Mouse (Mus musculus) kidney, adult 2 months (tissue): ENCODE results near the gene Fam129c. TPM values are rescaled to one million over a fixed set of nuclear protein-coding genes. Genes with fewer than 3 reads are reported as not detected.

ENCODE experiments used
- DNase-seq: peaks from one replicate; pipeline ENCODE4 v3.0.0; 2021
- H3K27ac ChIP-seq: fragments of 200-500 bp; 2 replicates; pipeline ENCODE4 v1.5.1; 2012; ENCODE audit warnings: low read depth, low read length, control low read depth, inconsistent platforms; ENCODE audit not compliant: insufficient read depth
- H3K27me3 ChIP-seq: fragments of 200-500 bp; replicated peaks from 2 replicates; pipeline ENCODE4 v1.6.1; 2012; ENCODE audit warnings: mild to moderate bottlenecking, moderate library complexity, low read length, inconsistent platforms; ENCODE audit not compliant: control insufficient read depth, insufficient read depth
- H3K36me3 ChIP-seq: fragments of 200-500 bp; 2 replicates; pipeline ENCODE4 v1.6.1; 2012; ENCODE audit warnings: mild to moderate bottlenecking, moderate library complexity, low read length, inconsistent platforms; ENCODE audit not compliant: control insufficient read depth, insufficient read depth
- H3K4me1 ChIP-seq: fragments of 200-500 bp; 2 replicates; pipeline ENCODE4 v1.6.1; 2011; ENCODE audit warnings: low read length; ENCODE audit not compliant: control insufficient read depth, insufficient read depth
- H3K4me3 ChIP-seq: fragments of 200-500 bp; 2 replicates; pipeline ENCODE4 v1.5.1; 2011; ENCODE audit warnings: mild to moderate bottlenecking, low read depth, low read length, control low read depth; ENCODE audit not compliant: insufficient read depth
- CTCF ChIP-seq: fragments of 200-500 bp; conservative IDR thresholded peaks from 2 replicates; pipeline ENCODE4 v1.5.1; 2011; ENCODE audit warnings: low read depth, mild to moderate bottlenecking, control low read depth, low read length, moderate library complexity, mixed read lengths; ENCODE audit not compliant: insufficient read depth, insufficient read length
- POLR2A ChIP-seq: fragments of 200-500 bp; IDR thresholded peaks from one replicate; pipeline ENCODE4 v1.6.1; 2011; ENCODE audit warnings: low read depth, low read length, control low read depth
- WGBS: fragments of 180-500 bp; shearing (Covaris S2); methylation state at CpG from one replicate; pipeline ENCODE4 v1.1.7; 2018; 5-methylcytosine and 5-hydroxymethylcytosine counted together
- polyA plus RNA-seq: library from polyadenylated mRNA; depleted of rRNA; stranded (reverse); fragments of >200 nt; gene quantifications from 2 replicates; pipeline ENCODE4 v1.2.3, GENCODE M21; 2012; rRNA removed

Fam129c gene
- 1.2 and 2.4 TPM in 2 replicates for polyA plus RNA-seq

DNA sequence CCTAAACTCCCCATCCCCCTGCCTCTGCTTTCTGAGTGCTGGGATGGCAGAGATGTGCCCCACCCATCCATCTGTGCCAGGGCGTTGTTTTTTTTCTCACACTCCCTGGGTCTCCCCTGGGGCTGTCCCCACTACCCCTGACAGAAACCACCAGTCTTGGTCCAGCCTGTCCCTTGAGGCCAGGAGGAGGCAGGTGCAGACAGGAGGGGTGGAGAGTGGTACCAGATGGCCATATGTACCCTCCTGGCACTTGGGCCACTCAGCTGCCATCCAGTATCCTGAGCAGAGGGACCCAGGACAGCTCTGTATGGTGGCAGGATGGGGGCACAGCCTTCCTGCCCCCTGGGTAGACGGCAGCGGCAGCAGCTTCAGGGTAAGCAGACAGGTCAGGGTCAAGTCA is at the start of gene Fam129c:
TSS of gene Fam129c (plus strand) at position 198 of the 400 bp plus-strand sequence.
- TF ChIP-seq CTCF (no peak), POLR2A (no peak)
- Histone ChIP-seq H3K4me3 (no peak within 1 kb of the TSS), H3K36me3 (no peaks in the 10 kb centered on the region), H3K27me3 (no peaks in the 10 kb centered on the region), H3K27ac (no peak within 1 kb of the TSS), H3K4me1 (0 out of 2 replicates have a peak, but pooled peaks cover 8% of the 10 kb centered on the region)
- WGBS, result 88% methylated on average over 3 of the region's 3 CpGs
- DNase-seq, result no peak

- DNase-seq, result no peak
- Histone ChIP-seq H3K4me1 (no peaks in the 10 kb centered on the region), H3K27ac (no peak overlapping the region)
These were observed 46.7 kb upstream of the Fam129c start for GRCm38 (mm10) chr8:71550754-71551153.

GRCm38 (mm10) chr8:71552770-71553169 is 44.7 kb upstream of the Fam129c start:
- Histone ChIP-seq H3K4me1 (no peaks in the 10 kb centered on the region), H3K4me3 (no peak overlapping the region), H3K27me3 (no peaks in the 10 kb centered on the region), H3K36me3 (no peaks in the 10 kb centered on the region; the same call in 1 of the 2 replicates), H3K27ac (peak overlapping the region; percentile 61; the same call in 1 of the 2 replicates)
- DNase-seq, result peak; percentile 32
- no peak for TF ChIP-seq CTCF
- TF ChIP-seq POLR2A, result no peak
- WGBS, result 35% methylated on average over 6 of the region's 6 CpGs

More at GRCm38 (mm10) chr8:71550754-71551153, 46.7 kb upstream of the Fam129c start:
- TF ChIP-seq CTCF, result no peak
- TF ChIP-seq POLR2A, result no peak
- Histone ChIP-seq H3K4me3 (no peak overlapping the region), H3K27me3 (no peaks in the 10 kb centered on the region), H3K36me3 (no peaks in the 10 kb centered on the region; the same call in none of the 2 replicates)
- 70% methylated on average over 7 of the region's 7 CpGs for WGBS

GRCm38 (mm10) chr8:71554001-71554400 is 43.4 kb upstream of the Fam129c start:
- WGBS, result 81% methylated on average over 6 of the region's 6 CpGs
- DNase-seq, result no peak
- no peaks in the 10 kb centered on the region for H3K27me3 ChIP-seq
- no peaks in the 10 kb centered on the region for H3K36me3 ChIP-seq
- no peak for TF ChIP-seq POLR2A
- TF ChIP-seq CTCF, result no peak
- no peak overlapping the region for H3K27ac ChIP-seq
- H3K4me3 ChIP-seq, result no peak overlapping the region
- H3K4me1 ChIP-seq, result no peaks in the 10 kb centered on the region

- WGBS, result 86% methylated on average over 2 of the region's 2 CpGs
- no peak overlapping the region for H3K27ac ChIP-seq
- H3K4me3 ChIP-seq, result no peak overlapping the region
- TF ChIP-seq POLR2A, result no peak
- TF ChIP-seq CTCF, result no peak
- no peaks in the 10 kb centered on the region for H3K27me3 ChIP-seq
- no peaks in the 10 kb centered on the region for H3K36me3 ChIP-seq
- DNase-seq, result no peak
- H3K4me1 ChIP-seq, result no peaks in the 10 kb centered on the region
These were observed 42.8 kb upstream of the Fam129c start for GRCm38 (mm10) chr8:71554644-71555043.

DNA sequence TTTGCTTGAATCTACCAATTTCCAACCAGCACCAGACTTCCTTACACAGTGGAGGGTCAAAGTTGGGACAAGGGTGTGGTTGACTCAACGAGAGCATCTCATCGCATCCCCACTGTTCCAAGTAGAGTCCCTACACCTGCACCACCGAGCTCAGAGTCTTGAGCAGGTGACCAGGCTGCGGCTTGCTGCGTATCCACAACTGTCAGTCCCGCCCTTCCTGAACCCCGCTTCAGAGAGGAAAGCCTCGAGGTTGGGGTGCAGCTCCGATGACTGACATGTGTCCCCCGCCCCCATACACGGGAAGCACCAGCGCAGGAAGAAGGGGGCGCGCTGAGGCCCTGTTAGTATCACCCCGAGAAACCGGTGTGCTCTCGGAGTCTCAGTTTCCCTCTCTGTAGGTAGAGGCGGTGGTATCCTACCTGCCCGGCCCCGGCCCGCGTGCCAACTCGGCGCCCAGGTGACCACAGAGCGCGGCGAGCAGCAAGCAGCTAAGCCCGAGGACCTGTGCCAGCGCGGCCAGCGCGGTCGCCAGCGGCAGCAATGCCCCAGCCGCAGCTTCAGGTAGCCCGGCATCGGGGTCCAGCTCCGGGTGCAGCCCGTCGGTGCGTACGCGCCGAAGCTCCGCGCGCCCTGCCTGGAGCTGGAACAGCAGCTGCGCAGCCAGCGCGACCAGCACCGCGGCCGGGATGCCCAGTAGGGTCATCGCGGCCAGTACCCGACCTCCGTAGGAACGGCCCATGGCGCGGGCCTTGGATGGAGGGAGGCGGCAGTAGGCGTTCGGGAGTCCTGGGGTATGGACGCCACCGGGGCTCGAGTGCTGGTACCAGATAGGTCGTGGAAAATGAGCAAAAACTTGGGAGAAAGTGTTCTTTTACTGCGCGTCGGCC is 39.1 kb upstream of the Fam129c start, which contains the start of gene Tmem221:
TSS of gene Tmem221 (minus strand) at position 801 of the 887 bp plus-strand sequence.
- Histone ChIP-seq H3K4me1 (peaks cover 2% of the 10 kb centered on the region; the same call in 1 of the 2 replicates), H3K27me3 (no peaks in the 10 kb centered on the region), H3K36me3 (no peaks in the 10 kb centered on the region), H3K4me3 (peak within 1 kb of the TSS; percentile 62), H3K27ac (0 out of 2 replicates have a peak within 1 kb of the TSS, but pooled peaks have one; percentile 15)
- TF ChIP-seq POLR2A, result no peak
- no peak for TF ChIP-seq CTCF
- no peak for DNase-seq
- WGBS, result 6% methylated on average over 70 of the region's 70 CpGs
